Mouse (Mus musculus): ENCODE results near the gene Slc26a8. TPM values are rescaled to one million over a fixed set of nuclear protein-coding genes. Genes with fewer than 3 reads are reported as not detected.
"Not testable (repeated sequence)": the region's sequence is repeated elsewhere in the genome, so short reads cannot be mapped to it uniquely, and the experiment has no call there.

The Slc26a8 gene
- polyA plus RNA-seq (2015; fragmentation: Nextera tagmentation; extraction: Ambion mirVana): 0.88 and 1.0 TPM in 2 replicates

DNA sequence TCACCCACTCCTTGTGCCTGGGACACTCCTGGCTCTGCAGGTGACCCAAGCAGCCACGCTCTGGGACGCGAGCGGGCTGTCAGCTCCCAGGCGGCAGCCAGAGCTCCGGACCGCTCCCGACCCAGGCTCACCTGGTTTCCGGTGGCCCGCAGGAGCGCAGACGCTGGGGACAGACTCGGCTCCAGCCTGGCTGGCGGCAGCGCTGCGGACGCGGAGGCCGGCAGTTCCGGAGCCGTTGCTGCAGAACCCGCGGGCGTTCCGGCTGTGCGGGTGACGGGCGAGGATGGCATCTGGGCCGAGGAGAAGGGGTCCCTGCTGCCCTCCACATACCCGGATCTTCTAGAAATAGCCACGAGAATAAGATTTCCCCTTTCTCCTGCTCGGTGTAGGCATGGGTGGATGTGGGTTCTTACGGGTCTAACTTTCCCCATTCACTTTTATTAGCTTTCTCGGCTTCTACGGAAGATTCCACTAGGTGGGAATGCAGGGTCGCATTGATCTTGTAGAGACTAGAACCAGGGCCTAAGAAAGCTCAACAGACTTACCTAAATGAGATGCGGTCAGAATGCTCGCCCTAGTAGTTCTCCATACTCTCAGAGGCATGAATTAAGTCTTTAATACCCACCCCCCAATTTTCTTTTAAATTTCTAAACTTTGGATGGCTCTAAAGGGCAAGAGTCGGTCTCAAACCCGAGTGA lies at the start of gene Slc26a8:
Gene Slc26a8, minus strand, starts transcription at position 648 of the 698 bp plus-strand sequence.
- H3K4me2 ChIP-seq: peak within 1 kb of the TSS; percentile 90
- H3K4me3 ChIP-seq (replicated peaks): peak within 1 kb of the TSS; percentile 98
- peak within 1 kb of the TSS; percentile 95 for H3K27ac ChIP-seq (replicated peaks)
- no peaks in the 10 kb centered on the region for H3K36me3 ChIP-seq
- H3K4me1 ChIP-seq: peaks cover 35% of the 10 kb centered on the region
- peaks cover 7% of the 10 kb centered on the region; the same call in 1 of the 2 replicates for H3K27me3 ChIP-seq (replicated peaks)
- ATAC-seq (ENCODE audit: low FRiP score): no peak
- H3K9me3 ChIP-seq (replicated peaks): no peaks in the 10 kb centered on the region
- WGBS: 9% methylated on average over 40 of the region's 40 CpGs
- peak within 1 kb of the TSS; percentile 96 for H3K9ac ChIP-seq (replicated peaks)

DNA sequence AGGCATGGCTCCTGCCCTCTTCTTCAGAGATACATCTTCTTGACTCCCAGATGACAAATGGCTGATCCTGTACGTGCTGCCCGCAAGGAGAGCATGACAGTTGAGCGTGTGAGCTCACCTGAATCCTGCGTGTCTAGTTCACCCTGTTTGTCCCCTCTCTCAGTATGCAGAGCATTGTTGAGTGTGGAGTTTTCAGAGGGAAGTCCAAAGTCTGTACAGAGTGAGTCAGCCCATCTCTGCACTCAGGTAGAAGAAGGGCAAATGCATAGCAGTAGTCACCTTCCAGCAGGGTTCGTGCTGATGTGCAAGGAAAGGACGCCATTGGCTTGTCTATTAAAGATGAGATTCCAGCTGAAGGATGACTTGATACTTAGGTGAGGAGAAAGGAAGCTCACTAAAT lies 49.2 kb upstream of the Slc26a8 start:
- H3K36me3 ChIP-seq: peaks cover 63% of the 10 kb centered on the region
- H3K4me3 ChIP-seq (replicated peaks): no peak overlapping the region
- no peak overlapping the region for H3K9ac ChIP-seq (replicated peaks)
- H3K4me2 ChIP-seq: no peak overlapping the region
- H3K27me3 ChIP-seq (replicated peaks): no peaks in the 10 kb centered on the region
- no peaks in the 10 kb centered on the region for H3K9me3 ChIP-seq (replicated peaks)
- no peaks in the 10 kb centered on the region for H3K4me1 ChIP-seq
- no peak for ATAC-seq (ENCODE audit: low FRiP score)
- WGBS: 96% methylated on average over 6 of the region's 6 CpGs
- no peak overlapping the region for H3K27ac ChIP-seq (replicated peaks)

DNA sequence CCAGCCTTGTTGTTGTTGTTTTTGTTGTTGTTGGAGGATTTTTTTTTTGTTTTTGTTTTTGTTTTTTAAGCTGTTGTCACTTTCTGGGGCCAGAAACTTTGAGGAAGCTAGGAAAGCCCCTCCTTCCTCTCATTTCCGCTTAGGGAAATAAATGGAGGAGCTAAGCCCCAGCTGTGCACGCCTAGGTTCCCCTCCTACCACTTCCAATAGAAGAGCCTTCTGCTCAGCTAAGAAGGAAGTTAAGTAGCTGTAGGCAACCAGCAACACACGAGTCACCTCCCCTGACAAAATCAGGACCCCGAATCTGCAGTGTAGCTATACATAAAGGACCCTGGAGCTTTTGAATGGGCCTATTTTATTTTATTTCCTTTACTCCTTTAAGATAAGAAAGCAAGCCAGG lies 47.9 kb upstream of the Slc26a8 start:
- 86% methylated on average over 4 of the region's 4 CpGs for WGBS
- Histone ChIP-seq H3K36me3 (peaks cover 54% of the 10 kb centered on the region), H3K27me3 (replicated peaks) (no peaks in the 10 kb centered on the region), H3K4me1 (no peaks in the 10 kb centered on the region), H3K9ac (replicated peaks) (no peak overlapping the region), H3K4me2 (no peak overlapping the region), H3K4me3 (replicated peaks) (no peak overlapping the region), H3K27ac (replicated peaks) (no peak overlapping the region), H3K9me3 (replicated peaks) (no peaks in the 10 kb centered on the region)
- ATAC-seq (ENCODE audit: low FRiP score): no peak

DNA sequence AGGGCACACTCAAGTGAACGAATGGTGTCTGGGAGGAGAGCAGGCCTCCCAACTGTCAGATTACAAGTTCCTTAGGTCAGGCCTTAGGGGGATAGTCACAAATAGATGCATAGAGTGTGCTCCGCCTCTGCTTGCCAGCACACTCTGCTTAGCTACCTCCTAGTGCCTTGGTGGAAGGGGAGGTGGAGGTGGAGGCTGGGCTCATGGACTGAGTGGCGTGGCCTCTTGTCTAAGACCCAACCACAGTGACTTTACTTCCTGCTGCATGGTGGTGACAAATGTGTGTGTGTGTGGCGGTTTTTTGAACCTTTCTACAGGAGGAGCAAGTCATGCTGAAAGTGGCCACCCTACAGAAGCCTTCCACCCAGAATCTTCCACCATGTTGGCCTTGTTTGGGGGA lies 46.5 kb upstream of the Slc26a8 start:
- no peaks in the 10 kb centered on the region for H3K27me3 ChIP-seq (replicated peaks)
- peaks cover 51% of the 10 kb centered on the region for H3K36me3 ChIP-seq
- no peak for ATAC-seq (ENCODE audit: low FRiP score)
- H3K4me1 ChIP-seq: no peaks in the 10 kb centered on the region
- no peak overlapping the region for H3K4me2 ChIP-seq
- H3K9ac ChIP-seq (replicated peaks): no peak overlapping the region
- WGBS: 79% methylated on average over 4 of the region's 4 CpGs
- no peak overlapping the region for H3K4me3 ChIP-seq (replicated peaks)
- no peaks in the 10 kb centered on the region for H3K9me3 ChIP-seq (replicated peaks)
- H3K27ac ChIP-seq (replicated peaks): no peak overlapping the region

DNA sequence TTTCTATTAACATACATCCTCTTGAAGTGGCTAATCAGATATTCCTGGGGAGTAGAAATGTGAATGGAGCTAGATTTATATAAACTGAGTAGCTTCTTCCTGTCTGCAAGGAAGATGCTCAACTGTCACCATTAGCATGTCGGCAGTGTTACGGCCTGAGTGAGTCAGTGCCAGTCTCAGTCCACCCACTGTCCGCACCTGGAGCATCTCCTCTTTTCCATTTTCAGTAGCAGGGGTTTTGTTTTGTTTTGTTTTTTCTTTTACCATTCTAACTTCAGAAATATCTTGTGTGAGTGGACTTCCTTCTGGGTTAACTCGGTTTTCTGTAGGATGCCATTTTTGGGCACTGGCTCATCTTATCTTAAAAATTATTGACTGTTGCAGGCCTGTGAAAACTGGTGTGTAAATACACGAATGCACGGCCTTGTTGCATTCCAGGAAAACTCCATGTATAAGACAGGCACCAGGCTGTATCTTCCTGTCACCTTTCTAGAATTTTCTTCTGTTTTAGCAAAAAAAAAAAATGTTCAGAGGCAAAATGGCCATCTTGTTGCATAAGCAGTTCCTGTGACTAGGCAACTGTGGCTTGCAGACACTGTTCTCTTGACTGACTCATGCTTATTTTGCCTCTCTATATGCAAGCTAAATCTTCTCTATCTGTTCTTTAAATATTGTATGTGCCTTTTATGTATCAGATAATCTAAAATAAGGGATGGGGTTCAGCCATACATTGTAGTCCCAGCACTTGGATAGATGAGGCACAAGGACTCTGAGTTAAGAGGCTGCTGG lies 45.5 kb upstream of the Slc26a8 start:
- Histone ChIP-seq H3K9me3 (replicated peaks) (no peaks in the 10 kb centered on the region), H3K36me3 (peaks cover 51% of the 10 kb centered on the region), H3K27ac (replicated peaks) (no peak overlapping the region), H3K9ac (replicated peaks) (no peak overlapping the region), H3K4me1 (no peaks in the 10 kb centered on the region), H3K4me2 (no peak overlapping the region), H3K27me3 (replicated peaks) (no peaks in the 10 kb centered on the region), H3K4me3 (replicated peaks) (no peak overlapping the region)
- 95% methylated on average over 6 of the region's 6 CpGs for WGBS
- ATAC-seq (ENCODE audit: low FRiP score): no peak

DNA sequence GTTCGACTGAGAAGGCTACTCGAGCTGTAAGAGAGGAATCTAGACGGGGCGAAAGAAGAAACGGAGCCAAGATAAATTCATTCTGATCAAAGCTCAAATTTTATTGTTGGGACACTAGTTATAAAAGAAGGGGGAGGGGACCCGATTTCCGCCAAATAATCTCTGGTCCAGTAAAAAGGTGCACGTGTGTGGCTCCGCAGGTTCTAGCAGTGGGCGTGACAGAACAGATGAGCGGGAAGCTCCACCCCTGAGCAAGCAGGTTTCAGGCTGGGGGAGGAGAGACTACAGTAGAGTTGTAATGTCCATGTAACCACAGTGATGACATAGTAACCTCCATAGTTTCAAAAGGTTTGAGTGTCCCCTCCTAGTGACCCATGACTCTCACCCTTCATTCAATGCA lies 37.5 kb upstream of the Slc26a8 start:
- WGBS: 92% methylated on average over 11 of the region's 11 CpGs
- not testable (repeated sequence) for H3K4me1 ChIP-seq; H3K4me2 ChIP-seq; H3K9me3 ChIP-seq (replicated peaks); H3K27ac ChIP-seq (replicated peaks); ATAC-seq (ENCODE audit: low FRiP score); H3K27me3 ChIP-seq (replicated peaks); H3K4me3 ChIP-seq (replicated peaks); H3K9ac ChIP-seq (replicated peaks)
- peaks cover 82% of the 10 kb centered on the region for H3K36me3 ChIP-seq

DNA sequence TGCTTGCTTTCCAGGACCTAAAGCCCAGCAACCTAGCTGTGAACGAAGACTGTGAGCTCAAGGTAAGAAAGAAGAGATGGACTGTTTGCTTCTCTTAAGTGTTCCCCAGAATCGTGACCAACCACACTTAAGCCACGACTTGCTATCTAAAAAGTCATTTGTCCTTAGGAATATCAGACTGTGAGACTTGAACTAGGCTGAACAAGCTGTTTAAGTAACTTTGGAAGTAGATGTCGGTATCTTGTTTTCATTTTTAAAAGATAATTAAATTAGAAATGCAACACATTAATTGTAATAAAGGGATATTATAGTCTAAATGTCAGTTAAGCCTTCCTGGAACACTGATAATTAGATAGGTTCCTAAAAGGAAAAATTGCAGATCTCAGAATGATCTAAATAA lies 35.8 kb upstream of the Slc26a8 start, which contains the start of gene AC170998.1:
Gene AC170998.1, plus strand, starts transcription at position 301 of the 400 bp plus-strand sequence.
- Histone ChIP-seq H3K36me3 (peaks cover 78% of the 10 kb centered on the region), H3K4me2 (no peak within 1 kb of the TSS), H3K9ac (replicated peaks) (no peak within 1 kb of the TSS), H3K9me3 (replicated peaks) (no peaks in the 10 kb centered on the region), H3K27me3 (replicated peaks) (no peaks in the 10 kb centered on the region), H3K4me1 (no peaks in the 10 kb centered on the region), H3K4me3 (replicated peaks) (no peak within 1 kb of the TSS), H3K27ac (replicated peaks) (no peak within 1 kb of the TSS)
- no peak for ATAC-seq (ENCODE audit: low FRiP score)
- 94% methylated on average over 4 of the region's 4 CpGs for WGBS

DNA sequence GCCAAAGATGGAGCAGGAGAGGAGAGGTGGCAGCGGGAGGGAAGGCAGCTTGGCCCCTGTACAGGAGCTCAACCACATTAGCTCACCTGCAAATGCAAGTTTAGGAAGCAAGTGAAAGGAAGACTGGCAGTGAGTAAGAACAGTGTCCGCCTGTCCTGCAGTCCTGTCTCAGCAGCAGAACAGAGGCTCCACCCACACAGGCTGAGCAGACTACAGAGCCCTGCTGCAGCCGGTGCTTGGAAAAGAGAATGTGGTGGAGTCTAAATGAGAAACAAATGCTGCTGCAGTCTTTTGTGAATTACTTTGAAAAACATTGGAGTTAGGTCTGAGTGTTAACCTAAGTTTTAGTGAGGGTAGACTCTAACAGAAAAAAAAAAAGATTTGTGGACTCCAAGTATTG lies 27.5 kb upstream of the Slc26a8 start:
- peaks cover 61% of the 10 kb centered on the region for H3K36me3 ChIP-seq
- no peak overlapping the region for H3K9ac ChIP-seq (replicated peaks)
- H3K4me1 ChIP-seq: no peaks in the 10 kb centered on the region
- H3K4me3 ChIP-seq (replicated peaks): no peak overlapping the region
- no peak overlapping the region for H3K4me2 ChIP-seq
- no peak for ATAC-seq (ENCODE audit: low FRiP score)
- no peak overlapping the region for H3K27ac ChIP-seq (replicated peaks)
- H3K9me3 ChIP-seq (replicated peaks): no peaks in the 10 kb centered on the region
- H3K27me3 ChIP-seq (replicated peaks): no peaks in the 10 kb centered on the region
- whole genome bisulfite sequencing: 77% methylated on average over 3 of the region's 3 CpGs

DNA sequence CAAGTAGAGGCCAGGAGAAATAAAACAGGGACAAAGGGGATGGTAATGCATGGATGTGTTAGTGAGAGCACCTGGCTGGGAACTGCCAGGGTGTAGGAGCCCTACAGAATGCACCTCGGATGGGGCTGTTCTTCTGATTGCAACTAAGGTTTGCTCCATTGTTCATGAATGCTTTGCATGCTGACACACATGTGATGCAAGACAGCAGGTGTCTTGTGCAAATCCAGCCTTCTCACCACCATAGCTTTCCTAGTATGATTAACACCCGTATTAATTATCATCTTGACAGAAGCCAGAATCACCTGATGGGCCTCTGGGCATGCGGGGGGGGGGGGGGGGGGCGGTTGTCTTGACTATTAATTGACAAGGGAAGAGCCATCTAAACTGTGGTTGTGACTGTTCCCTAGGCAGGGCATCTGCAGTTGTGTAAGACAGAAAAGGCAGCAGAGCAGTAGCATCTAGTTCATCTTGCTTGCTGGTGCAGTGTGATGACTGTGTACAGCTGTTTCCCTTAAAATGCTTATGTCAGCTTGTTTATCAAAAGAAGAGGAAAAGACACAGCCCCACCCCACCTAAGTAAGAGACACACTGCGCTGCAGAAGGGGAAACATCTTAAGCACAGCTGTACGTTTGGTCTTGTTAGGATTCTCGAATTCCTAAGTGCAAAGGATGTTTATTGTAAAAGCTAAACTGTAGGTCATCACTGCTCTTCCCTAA lies 26.0 kb upstream of the Slc26a8 start:
- Histone ChIP-seq H3K9me3 (replicated peaks) (no peaks in the 10 kb centered on the region), H3K4me3 (replicated peaks) (no peak overlapping the region), H3K27ac (replicated peaks) (no peak overlapping the region), H3K36me3 (peaks cover 50% of the 10 kb centered on the region), H3K4me2 (no peak overlapping the region), H3K4me1 (0 out of 2 replicates have a peak, but pooled peaks cover 2% of the 10 kb centered on the region), H3K9ac (replicated peaks) (no peak overlapping the region), H3K27me3 (replicated peaks) (no peaks in the 10 kb centered on the region)
- no peak for ATAC-seq (ENCODE audit: low FRiP score)
- WGBS: 83% methylated on average over 7 of the region's 7 CpGs

DNA sequence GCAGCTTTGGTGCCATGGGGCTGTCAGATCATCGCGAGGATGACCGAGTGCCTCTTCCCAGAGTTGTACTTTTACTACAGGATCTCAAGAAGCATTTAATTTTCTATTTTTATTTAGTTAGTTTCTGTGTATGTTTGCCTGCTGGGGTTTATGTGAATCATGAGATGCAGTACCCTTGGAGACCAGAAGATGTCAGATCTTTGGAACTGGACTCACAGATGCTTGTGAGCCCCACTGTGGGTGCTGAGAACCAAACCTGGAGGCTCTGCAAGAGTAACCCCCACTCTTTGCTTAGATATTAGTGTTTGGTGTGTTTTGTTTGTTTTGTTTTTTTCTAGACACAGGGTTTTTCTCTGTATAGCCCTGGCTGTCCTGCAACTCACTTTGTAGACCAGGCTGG lies 24.0 kb upstream of the Slc26a8 start:
- peaks cover 10% of the 10 kb centered on the region; the same call in 1 of the 2 replicates for H3K4me1 ChIP-seq
- H3K27ac ChIP-seq (replicated peaks): no peak overlapping the region
- H3K9me3 ChIP-seq (replicated peaks): no peaks in the 10 kb centered on the region
- no peak overlapping the region for H3K4me2 ChIP-seq
- H3K27me3 ChIP-seq (replicated peaks): no peaks in the 10 kb centered on the region
- no peak overlapping the region for H3K9ac ChIP-seq (replicated peaks)
- ATAC-seq (ENCODE audit: low FRiP score): no peak
- 94% methylated on average over 3 of the region's 3 CpGs for WGBS
- H3K4me3 ChIP-seq (replicated peaks): no peak overlapping the region
- peaks cover 39% of the 10 kb centered on the region for H3K36me3 ChIP-seq

DNA sequence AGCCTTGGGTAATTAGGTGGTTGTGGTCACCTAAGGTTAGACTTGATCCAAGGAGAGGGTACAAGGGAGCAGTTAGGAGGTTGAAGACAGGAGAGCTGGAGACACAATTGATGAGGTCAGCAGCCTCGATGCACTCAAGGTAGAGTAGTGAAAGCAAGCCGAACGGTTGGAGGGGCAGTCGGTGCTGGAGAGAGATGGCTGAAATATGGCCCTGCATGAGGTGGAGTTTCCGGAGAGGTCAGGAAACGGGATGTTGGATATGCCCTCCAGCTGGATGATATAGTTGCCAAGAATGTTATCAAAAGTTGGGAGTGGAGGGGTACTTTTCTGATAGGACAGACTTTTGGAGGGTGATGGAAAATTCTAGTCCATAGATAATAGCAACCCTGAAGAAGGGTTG lies 22.3 kb upstream of the Slc26a8 start:
- Histone ChIP-seq H3K27me3 (replicated peaks) (no peaks in the 10 kb centered on the region), H3K9me3 (replicated peaks) (no peaks in the 10 kb centered on the region), H3K4me3 (replicated peaks) (no peak overlapping the region), H3K9ac (replicated peaks) (no peak overlapping the region), H3K4me1 (peaks cover 10% of the 10 kb centered on the region; the same call in 1 of the 2 replicates), H3K27ac (replicated peaks) (no peak overlapping the region), H3K4me2 (no peak overlapping the region), H3K36me3 (peaks cover 36% of the 10 kb centered on the region)
- ATAC-seq (ENCODE audit: low FRiP score): no peak
- WGBS: 84% methylated on average over 6 of the region's 6 CpGs
